ENCODE assay signal across 26 mouse cellular contexts in genomic region chr13:34235056-34235455, GRCm38 (mm10).
A peak's percentile ranks its signal among the peaks of the same experiment; 100 is the strongest.
DNase-seq lines count a peak whose midpoint lies in the region; ATAC-seq lines count a peak whose summit lies in the region.
"Had no signal": no experiment of that assay in that cellular context is flagged by ENCODE, and none has a peak within 500 bp of the region (broad histone marks: within the 10 kb centered on the region; RNA-seq: fewer than 3 reads in every experiment).

No protein-coding gene starts in this region.

- no peak overlapping the region for H3K4me2 ChIP-seq in hindbrain, embryonic 11.5 days (replicated peaks; ENCODE audit: low read depth, low read length)
- H3K4me2 ChIP-seq: forebrain, embryonic 12.5 days; forebrain, embryonic 15.5 days; heart, embryonic 12.5 days; heart, embryonic 15.5 days; hindbrain, embryonic 12.5 days; hindbrain, embryonic 15.5 days had no signal

- H3K36me3 ChIP-seq in hindbrain, embryonic 10.5 days, result no peaks in the 10 kb centered on the region
- H3K36me3 ChIP-seq in hindbrain, embryonic 11.5 days (ENCODE audit: control insufficient read depth, insufficient read depth, low read length), result no peaks in the 10 kb centered on the region
- H3K36me3 ChIP-seq: forebrain, embryonic 12.5 days; forebrain, embryonic 15.5 days; heart, embryonic 12.5 days; heart, embryonic 15.5 days; hindbrain, embryonic 12.5 days; hindbrain, embryonic 15.5 days had no signal

- peaks cover 57% of the 10 kb centered on the region for H3K4me1 ChIP-seq in hindbrain, embryonic 10.5 days (replicated peaks)
- H3K4me1 ChIP-seq in hindbrain, embryonic 11.5 days (replicated peaks; ENCODE audit: control insufficient read depth, insufficient read depth, low read length), result no peaks in the 10 kb centered on the region; the same call in 1 of the 2 replicates

- no peak overlapping the region for H3K9ac ChIP-seq in hindbrain, embryonic 11.5 days (ENCODE audit: low read depth, low read length)
- H3K9ac ChIP-seq: forebrain, embryonic 12.5 days; forebrain, embryonic 15.5 days; heart, embryonic 12.5 days; heart, embryonic 15.5 days; hindbrain, embryonic 12.5 days; hindbrain, embryonic 15.5 days had no signal

- no peaks in the 10 kb centered on the region for H3K9me3 ChIP-seq in hindbrain, embryonic 10.5 days
- no peaks in the 10 kb centered on the region for H3K9me3 ChIP-seq in hindbrain, embryonic 11.5 days (ENCODE audit: control insufficient read depth, low read length)
- H3K9me3 ChIP-seq: forebrain, embryonic 12.5 days; forebrain, embryonic 15.5 days; G1E; heart, embryonic 12.5 days; heart, embryonic 15.5 days; hindbrain, embryonic 12.5 days; hindbrain, embryonic 15.5 days had no signal

- H3K27me3 ChIP-seq in hindbrain, embryonic 10.5 days (ENCODE audit: insufficient read depth, poor library complexity, severe bottlenecking), result no peaks in the 10 kb centered on the region
- no peaks in the 10 kb centered on the region for H3K27me3 ChIP-seq in hindbrain, embryonic 11.5 days (ENCODE audit: control insufficient read depth, insufficient read depth, low read length)
- H3K27me3 ChIP-seq: CH12.LX; forebrain, embryonic 12.5 days; forebrain, embryonic 15.5 days; heart, embryonic 12.5 days; heart, embryonic 15.5 days; hindbrain, embryonic 12.5 days; hindbrain, embryonic 15.5 days had no signal

- ATAC-seq in hindbrain, embryonic 11.5 days (ENCODE audit: low FRiP score), result no peak
- ATAC-seq: activated CD4-positive, CD25-positive, alpha-beta regulatory T cell, adult 4 months; forebrain, embryonic 15.5 days; intestine, postnatal 0 days had no signal

- DNase-seq in hindbrain, embryonic 10.5 days (ENCODE audit: low spot score), result no peak
- no peak for DNase-seq in hindbrain, embryonic 11.5 days (ENCODE audit: low spot score)
- peak; percentile 61 for DNase-seq in 3T3-L1 (ENCODE audit: low read depth, low spot score)
- DNase-seq in NIH3T3 (ENCODE audit: low read depth), result peak; percentile 10
- DNase-seq in adrenal gland, adult 8-10 months, result no peak
- DNase-seq in lung, postnatal 25 days (ENCODE audit: low spot score), result no peak
- DNase-seq: adrenal gland, postnatal 10 days; adrenal gland, postnatal 36 days; B cell, adult 2 months; cerebellum, adult 18-20 months; cerebellum, adult 9-10 months; cerebellum, postnatal 14 days; gastrocnemius, postnatal 10 days; heart, adult 11 months; heart, postnatal 10 days; heart, postnatal 36 days had no signal

- peak overlapping the region; percentile 1; the same call in 1 of the 2 replicates for H3K27ac ChIP-seq in hindbrain, embryonic 10.5 days
- H3K27ac ChIP-seq in hindbrain, embryonic 11.5 days (ENCODE audit: low read depth, low read length), result no peak overlapping the region
- H3K27ac ChIP-seq: forebrain, embryonic 12.5 days; forebrain, embryonic 15.5 days; heart, embryonic 15.5 days; hindbrain, embryonic 12.5 days; hindbrain, embryonic 15.5 days had no signal

- no peak overlapping the region for H3K4me3 ChIP-seq in hindbrain, embryonic 10.5 days
- H3K4me3 ChIP-seq in hindbrain, embryonic 11.5 days (ENCODE audit: low read depth, low read length), result no peak overlapping the region
- H3K4me3 ChIP-seq: forebrain, embryonic 12.5 days; forebrain, embryonic 15.5 days; heart, embryonic 12.5 days; heart, embryonic 15.5 days; hindbrain, embryonic 12.5 days; hindbrain, embryonic 15.5 days had no signal

- 93% methylated on average over 6 of the region's 6 CpGs for WGBS in hindbrain, embryonic 10.5 days
- WGBS in hindbrain, embryonic 11.5 days, result 95% methylated on average over 6 of the region's 6 CpGs

Comparison
In these comparisons a context has a peak if more than half of its experiments do, and no peak if none do; other contexts are left out.
1. DNase-seq: peak in 3T3-L1 (single experiment) and NIH3T3 (single experiment); none in hindbrain, embryonic 10.5 days (single experiment), hindbrain, embryonic 11.5 days (single experiment), adrenal gland, adult 8-10 months (single experiment) and lung, postnatal 25 days (single experiment).